Comparison of ENCODE assay signal across 12 mouse cellular contexts in the genomic region with DNA sequence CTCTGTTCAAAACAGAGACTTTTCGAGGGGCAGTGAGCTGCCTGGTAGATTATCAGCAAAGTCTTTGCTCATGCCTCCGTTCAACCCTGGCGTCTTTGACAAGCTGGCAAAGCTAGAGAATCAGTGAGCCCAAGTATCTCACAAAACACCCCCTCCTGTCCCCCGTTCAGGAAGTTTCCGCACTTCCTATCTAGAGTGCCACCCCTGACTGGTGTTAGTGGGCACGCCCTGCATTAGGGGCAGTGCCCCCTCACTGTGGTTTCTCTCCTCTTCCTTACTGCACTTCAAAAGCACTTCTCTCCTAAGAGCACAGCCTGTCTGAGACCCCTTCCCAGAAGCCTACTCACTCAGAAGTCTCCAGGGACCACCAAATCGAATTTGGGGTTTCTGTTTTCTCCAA.
"Had no signal": no experiment of that assay in that cellular context is flagged by ENCODE, and none has a peak within 500 bp of the region (broad histone marks: within the 10 kb centered on the region; RNA-seq: fewer than 3 reads in every experiment).

No protein-coding gene starts in this region.

- H3K4me2 ChIP-seq: limb, embryonic 13.5 days; neural tube, embryonic 13.5 days; stomach, embryonic 15.5 days had no signal

- H3K27ac ChIP-seq: limb, embryonic 13.5 days; liver, embryonic 14.5 days; neural tube, embryonic 13.5 days; stomach, embryonic 15.5 days had no signal

- H3K4me3 ChIP-seq: limb, embryonic 13.5 days; neural tube, embryonic 13.5 days; stomach, embryonic 15.5 days had no signal

- DNase-seq: kidney, adult 8-10 months; kidney, postnatal 25 days; lung, adult 18-20 months; midbrain, embryonic 14.5 days; retina, postnatal 1 day; right cerebral cortex, postnatal 4 days; thymus, postnatal 25 days had no signal

- H3K27me3 ChIP-seq: neural tube, embryonic 13.5 days; stomach, embryonic 15.5 days had no signal

- ATAC-seq: intestine, embryonic 16.5 days had no signal

- H3K36me3 ChIP-seq: limb, embryonic 13.5 days; neural tube, embryonic 13.5 days; stomach, embryonic 15.5 days had no signal

- H3K9me3 ChIP-seq: limb, embryonic 13.5 days; neural tube, embryonic 13.5 days; stomach, embryonic 15.5 days had no signal

- H3K9ac ChIP-seq: limb, embryonic 13.5 days; liver, embryonic 14.5 days; neural tube, embryonic 13.5 days; stomach, embryonic 15.5 days had no signal
